Mouse (Mus musculus) heart, postnatal 14 days (tissue): ENCODE results near the gene Nr2e1. TPM values are rescaled to one million over a fixed set of nuclear protein-coding genes. Genes with fewer than 3 reads are reported as not detected.

Source experiments
- DNase-seq, 2 experiments: peaks; one replicate each; pipeline ENCODE4 v3.0.0; 2021 to 2022
- intact Hi-C: fragments of 180-260 bp; cut with DNase I; formaldehyde crosslinking; loops from one replicate; pipeline ENCODE4 v1.15.1; 2025
- total RNA-seq, 2 experiments: library from RNA; stranded (reverse); gene quantifications; 2 replicates each; pipeline ENCODE4 v1.2.3; 2021

The Nr2e1 gene
- total RNA-seq, 2 experiments from 2014 or later: not detected

DNA sequence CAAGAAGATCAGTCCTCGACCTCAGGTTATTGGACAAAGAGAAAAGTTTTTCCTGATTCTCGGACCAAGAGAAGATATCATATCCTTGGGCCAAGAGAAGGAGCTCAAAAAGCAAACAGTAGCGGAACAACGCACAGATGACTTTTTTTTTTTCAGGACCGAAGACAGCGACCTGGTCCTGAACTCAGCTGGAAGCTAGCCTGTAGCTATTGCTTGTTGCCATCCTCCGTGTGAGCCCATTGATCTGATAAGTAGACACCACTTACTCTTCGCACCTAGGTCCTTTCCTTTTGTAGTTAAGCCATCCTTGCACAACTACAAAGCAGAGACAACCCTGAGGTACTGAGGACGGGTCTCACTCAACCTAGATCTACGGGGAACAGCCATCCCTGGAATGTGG is 8.8 kb downstream of the Nr2e1 start:
- intact Hi-C loops: loop anchor here (5.0 kb wide), 1 partner anchor 62 kb away; no protein-coding TSS in a partner anchor
- DNase-seq: no peak

DNA sequence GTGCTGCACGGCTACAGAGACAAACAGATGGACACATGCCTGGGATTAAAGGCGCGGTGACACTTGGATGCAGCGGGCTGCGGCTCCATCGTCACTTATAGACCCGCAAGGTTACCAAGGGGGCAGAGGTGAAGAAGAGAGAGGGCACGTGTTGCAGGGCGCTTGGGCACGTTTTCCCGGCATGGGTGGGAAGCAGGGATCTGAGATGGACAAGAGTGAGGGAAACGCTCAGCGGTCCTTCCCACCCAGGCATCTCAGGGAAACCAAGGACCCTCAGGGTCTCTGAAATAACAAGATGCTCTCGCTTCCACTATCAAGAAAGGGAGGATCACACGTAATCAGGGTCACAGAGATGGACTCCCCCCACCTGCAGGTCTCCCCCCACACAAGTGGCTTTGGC is 10.5 kb downstream of the Nr2e1 start:
- intact Hi-C loops: no loop called here

DNA sequence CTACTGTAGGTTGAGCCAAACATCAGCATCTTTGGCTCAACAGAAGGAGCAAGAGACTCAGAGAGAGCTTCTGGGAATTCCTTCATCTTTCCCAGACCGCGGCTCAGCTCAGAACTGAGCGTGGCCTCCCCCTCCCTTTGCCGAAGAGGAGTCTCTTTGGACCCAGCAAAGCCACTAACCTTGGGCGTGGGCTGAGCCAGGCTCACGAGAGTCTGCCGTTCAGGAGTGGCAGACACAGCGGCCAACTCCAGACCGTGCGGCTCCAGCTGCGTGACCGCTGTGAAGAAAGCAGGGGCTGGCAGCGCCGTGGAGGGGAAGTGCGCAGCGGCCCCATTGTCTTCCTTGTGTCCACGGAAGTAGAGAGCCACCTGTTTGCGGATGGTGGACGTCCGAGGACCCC is 10.9 kb downstream of the Nr2e1 start:
- intact Hi-C loops: no loop called here
- no peak for DNase-seq

More for the DNA sequence above, 10.5 kb downstream of the Nr2e1 start:
- no peak for DNase-seq

DNA sequence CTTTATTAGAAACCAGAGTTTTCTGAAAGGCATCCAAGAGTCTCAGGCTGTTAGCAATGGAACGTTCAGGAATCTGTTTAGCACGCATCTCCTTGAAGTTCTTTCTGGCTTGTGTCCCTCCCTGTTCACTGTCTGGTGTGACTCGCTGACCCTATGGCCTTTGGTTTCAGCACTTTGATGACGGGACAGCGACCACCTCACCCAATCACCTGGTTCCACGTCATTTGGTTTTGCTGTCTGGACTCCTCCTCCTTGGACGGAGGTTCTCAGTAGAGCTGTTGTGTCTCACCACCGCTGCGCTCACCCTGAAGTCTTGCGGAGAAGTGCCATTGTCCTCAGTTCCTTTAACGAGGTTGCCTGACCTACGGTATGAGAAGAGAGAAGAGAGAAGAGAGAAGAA is 21.2 kb downstream of the Nr2e1 start:
- intact Hi-C loops: no loop called here
- peak in 1 of 2 experiments; percentile 32 for DNase-seq

DNA sequence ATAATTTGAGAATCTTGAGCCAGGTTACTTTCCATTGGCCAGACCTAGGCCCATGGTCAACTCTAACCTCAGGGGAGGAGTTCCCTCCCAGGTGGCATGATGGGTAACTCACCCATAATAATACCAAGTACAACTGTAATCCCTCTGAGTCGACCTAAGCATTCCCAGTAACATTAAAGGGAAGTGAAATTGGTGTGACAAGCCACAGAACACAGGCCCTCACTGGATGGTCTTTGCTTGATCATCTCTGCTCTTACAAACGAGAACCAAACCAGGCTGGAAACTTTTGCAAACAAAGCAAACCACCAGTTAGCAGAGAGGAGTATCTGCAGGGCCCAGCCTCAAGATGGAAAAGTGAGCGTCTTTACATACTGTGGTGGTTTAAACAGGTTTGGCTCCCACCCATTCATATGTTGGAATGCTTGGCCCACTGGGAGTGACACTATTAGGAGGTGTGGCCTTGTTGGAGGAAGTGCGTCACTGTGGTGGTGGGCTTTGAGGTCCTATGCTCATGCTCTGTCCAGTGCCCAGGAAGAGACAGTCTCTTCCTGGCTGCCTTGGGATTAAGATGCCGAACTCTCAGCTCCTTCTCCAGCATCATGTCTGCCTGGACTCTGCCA is 23.7 kb downstream of the Nr2e1 start:
- intact Hi-C loops: no loop called here
- no peak for DNase-seq

DNA sequence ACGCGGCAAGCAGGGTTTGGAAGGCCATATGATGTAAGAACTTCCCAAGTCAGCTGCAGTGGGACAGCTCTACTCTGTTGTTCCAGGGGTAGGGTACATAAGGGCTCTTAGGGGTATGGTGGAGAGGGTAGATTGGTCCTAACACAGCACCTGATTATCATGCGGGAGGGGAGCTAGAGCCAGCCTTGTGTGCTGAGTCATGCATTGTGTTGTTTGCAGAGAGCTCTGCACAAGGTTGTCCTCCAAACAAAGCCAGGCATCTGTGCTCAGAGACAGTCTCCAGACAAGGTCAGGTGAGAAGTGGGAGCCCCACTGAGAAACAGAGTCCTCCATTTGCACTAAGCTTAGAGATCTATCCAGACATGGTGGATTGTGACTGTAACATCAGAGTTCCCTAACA is 36.9 kb downstream of the Nr2e1 start:
- no peak for DNase-seq

DNA sequence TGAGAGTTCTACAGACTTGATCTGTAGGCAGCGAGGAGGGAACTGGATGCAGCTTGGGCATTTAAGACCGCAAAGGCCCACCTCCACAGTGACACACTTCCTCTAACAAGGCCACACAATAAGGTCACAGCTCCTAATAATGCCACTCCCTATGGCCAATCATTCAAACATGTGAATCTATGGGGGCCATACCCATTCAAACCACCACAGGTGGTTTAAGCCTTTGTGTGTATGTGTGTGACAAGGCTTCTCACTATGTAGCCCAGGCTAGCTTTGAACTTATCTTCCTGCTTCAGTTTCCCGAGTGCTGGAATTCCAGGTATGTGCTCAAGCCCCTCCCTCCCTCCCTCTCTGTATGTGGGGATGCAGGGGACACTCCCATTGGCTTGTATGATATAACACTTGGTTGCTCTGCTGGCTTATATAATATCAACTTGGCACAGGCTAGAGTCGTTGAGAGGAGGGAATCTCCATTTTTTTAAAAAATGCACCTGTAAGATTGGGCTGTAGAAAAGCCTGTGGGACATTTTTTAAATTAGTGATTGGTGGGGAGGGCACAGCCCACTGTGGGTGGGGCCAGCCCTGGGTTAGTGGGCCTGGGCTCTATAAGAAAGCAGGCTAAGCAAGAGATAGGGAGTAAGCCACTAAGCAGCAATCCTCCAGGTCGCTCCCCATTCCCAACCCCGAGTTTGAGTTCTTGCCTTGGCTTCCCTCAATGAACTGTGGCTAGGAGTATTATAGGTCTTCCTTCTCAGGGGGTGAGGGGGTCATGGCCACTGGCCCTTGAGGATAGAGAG is 37.5 kb downstream of the Nr2e1 start:
- intact Hi-C loops: no loop called here
- no peak for DNase-seq

More for the DNA sequence above, 36.9 kb downstream of the Nr2e1 start:
- intact Hi-C loops: no loop called here

DNA sequence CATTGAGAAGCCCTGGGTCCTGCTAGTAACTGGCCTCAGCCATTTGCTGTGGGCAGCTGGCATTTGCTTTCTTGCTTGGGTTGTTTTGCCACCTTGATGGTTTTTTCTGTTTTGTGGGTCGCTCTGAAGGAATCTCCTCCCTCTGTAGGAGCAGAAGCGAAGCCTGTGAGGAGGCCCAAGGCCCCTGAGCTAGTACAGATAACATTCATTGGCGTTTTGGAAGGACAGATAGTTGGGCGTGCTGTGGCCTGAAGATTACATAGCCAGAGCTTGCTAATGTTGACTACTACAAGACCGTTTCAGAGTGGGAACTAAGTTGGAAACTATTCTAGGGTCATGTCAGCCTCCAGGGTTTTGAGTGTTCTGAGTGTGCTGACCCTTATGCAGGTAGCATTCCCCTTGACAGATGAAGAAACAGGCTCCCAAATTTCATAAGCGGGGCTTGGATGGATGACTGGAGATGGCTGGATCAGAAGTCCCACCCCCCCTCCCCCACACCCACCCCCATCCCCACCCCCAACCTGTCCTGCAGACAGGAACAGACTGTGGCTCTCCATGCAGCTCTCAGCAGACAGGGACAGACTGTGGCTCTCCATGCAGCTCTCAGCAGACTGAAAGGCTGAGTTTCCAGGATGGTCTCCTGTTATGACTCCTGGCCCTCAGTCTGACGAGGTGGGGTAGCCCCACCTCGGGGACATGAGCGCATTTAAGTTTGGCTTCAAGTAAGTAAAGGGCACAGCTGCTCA is 45.7 kb downstream of the Nr2e1 start:
- DNase-seq: no peak
- intact Hi-C loops: no loop called here

DNA sequence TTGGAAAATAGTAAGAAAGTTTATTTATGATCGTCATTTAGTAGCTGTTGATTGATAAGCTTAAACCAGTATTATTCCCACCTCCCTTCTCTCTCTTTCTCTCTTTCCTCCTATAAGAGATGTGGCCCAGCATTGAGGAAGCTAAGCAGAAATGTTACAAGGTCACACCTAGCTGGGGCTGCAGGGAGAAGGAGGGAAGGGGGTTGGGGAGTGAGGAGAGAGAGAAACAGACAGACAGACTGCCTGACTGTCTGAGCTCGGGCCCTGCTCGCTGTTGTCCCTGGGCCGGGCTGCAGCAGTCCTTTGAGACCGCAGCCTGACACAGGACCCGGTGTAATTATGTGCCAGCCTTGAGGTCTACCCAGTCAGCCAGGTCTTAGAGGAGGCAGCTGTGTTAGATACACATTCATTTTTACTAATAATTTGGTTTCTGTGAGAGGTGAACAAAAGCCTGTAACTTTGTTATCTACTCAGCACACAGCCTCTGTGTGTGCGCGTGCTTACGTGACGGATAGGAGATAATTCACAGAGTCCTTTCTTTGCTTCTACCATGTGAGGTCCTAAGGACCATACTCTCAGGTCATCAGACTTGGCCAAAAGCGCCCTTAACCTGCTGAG is 49.5 kb downstream of the Nr2e1 start:
- intact Hi-C loops: no loop called here
- DNase-seq: no peak

DNA sequence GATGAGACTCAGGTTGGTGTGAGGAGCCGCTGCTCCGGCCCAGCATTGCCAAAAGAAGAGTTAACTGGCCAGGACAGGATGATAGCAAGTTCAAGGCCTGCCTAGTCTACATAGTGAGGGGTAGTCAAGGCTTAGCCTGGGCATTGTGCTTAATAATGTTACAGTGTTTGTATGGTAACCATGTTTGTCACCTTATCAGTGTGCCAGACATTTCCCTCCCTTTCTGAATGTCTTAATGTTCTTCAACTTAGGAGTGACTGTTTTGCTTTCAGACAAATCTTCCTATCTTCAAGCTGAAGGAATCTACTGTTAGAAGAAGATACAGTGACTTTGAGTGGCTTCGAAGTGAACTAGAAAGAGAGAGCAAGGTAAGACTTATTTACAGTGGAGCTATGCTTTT is 57.8 kb downstream of the Nr2e1 start:
- intact Hi-C loops: loop anchor here (5.0 kb wide), 1 partner anchor 213 kb away; no protein-coding TSS in a partner anchor
- DNase-seq: no peak

DNA sequence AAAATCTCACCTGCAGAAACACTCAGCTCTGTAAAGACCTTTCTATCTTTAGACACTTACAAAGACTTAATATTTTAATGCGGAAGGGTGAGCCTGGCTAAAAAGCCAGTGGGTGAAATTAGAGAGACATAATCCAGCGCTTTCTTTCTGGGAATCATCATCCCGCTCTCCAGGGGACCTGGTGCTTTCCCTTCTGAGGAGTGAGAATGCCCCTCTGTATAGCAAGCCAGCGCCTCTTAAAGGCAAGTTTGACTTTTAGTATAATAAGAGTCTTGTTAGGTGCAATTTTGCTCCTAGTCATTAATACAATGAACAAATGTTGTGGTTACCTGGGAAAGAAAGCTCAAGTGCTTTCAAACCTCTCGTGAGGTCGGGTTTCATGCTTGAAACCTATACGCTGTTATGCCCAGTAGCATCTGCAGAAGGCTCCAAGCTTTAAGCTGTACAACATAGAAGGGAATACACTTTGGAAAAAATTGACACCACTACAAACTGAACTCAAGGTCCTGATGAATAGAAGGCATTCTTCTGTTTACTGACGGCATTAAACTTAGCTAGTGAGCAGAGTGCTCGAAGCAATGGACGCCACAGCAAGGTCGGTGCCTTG is 59.8 kb downstream of the Nr2e1 start:
- no peak for DNase-seq
- intact Hi-C loops: no loop called here

DNA sequence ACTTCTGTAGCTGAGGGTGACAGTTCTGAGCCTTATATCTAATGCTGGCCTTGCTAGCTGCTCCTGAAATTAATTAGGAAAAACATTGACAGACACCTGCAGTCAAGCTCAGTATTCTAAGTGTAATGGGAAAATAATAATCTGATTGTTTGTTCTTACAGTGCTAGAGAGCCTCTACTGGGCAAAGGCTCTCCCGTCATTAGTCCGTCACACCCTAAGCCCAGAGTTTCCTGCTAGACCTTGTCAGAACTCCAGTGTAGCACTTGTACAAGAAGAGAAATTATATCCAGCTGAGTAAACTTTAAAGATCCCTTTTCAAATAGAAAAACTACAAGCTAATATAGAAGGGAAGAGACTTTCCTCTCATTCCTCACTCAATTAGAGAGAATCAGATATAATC is 60.5 kb downstream of the Nr2e1 start:
- intact Hi-C loops: no loop called here
- DNase-seq: no peak

DNA sequence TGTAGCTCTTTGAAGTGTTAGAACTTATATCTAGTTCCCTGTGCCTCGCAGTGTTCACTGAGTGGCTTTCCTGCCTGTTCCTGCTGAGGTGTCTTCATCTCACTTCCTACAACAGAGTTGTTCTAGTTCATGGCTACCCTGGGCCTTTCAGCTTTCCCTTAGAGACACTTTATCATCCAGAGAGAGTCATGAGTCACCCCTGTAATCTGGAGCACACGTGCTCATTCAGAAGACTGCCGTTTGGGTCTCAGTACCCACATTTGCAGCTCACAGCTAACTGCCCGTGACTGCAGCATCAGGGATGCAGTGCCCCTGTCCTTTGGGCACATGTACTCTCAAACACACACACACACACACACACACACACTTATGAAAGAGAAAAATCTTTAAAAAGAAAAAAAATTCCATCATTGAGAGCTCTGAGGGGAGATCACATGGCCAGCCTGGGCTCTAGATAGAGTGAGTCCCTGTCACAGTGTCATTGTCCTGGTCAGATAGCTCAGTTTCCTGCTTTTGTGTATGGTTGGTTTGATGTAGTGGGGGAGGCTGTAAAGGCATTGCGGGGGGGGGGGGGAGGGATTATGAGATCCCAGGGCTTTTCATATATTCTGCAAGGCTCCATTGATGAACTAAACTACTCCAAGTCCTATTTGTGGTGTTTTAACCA is 62.0 kb downstream of the Nr2e1 start:
- no peak for DNase-seq
- intact Hi-C loops: no loop called here

DNA sequence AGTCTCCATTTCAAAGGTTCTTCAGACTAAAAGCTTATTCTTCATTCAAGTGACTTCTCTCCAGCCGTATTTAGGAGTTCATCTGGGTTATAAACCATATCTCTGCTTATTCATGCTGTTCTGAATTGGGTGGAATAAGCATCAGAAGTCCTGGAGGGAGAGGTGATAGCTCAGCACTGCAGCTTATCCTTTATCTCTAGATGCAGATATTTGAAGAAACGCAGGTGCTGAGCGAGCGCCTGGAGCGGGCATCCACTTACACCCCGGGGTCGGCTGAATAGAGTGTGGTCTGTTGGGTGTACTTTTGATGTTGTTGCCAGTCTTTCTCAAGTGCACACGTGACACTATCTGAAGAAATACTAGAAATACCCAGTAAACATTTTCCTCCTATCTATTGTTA is 65.1 kb downstream of the Nr2e1 start:
- intact Hi-C loops: no loop called here
- DNase-seq: no peak

DNA sequence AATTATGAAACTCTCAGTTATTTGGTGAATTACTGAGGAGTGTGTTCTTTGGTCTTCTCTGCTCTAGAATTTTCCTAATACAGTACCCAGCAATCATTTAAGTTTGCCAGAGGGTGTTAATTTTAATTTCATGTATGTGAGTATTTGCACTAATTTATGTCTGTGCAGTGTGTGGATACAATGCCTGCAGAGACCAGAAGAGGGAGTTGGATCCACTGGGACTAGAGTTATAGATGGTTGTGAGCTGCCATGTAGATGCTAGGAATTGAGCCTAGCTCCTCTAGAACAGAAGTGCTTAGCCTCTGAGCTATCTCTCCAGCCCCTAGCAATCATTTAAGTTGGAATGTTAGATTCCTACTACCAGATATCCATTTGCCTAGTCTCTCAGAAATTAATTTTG is 69.3 kb downstream of the Nr2e1 start:
- intact Hi-C loops: loop anchor here (5.0 kb wide), 1 partner anchor 63 kb away; no protein-coding TSS in a partner anchor
- DNase-seq: no peak

Other genes with a start within 250 kb of the Nr2e1 start
- 10 to 100 TPM; 31.8 to 31.9 TPM for gene Afg1l, start 105.1 kb downstream of the Nr2e1 start, total RNA-seq
- gene Snx3, start 81.6 kb downstream of the Nr2e1 start, total RNA-seq: 100 to 1,000 TPM; 169 to 184 TPM
- gene Ostm1, start 190 bp upstream of the Nr2e1 start, total RNA-seq: 10 to 100 TPM; 18.0 to 18.2 TPM
- 10 to 100 TPM; 24.4 to 27.5 TPM for gene Sec63, start 177.9 kb upstream of the Nr2e1 start, total RNA-seq